Mouse (Mus musculus): ENCODE data around the gene Dcp1b. TPM values are rescaled to one million over a fixed set of nuclear protein-coding genes. Genes with fewer than 3 reads are reported as not detected.

Gene Dcp1b
- polyA plus RNA-seq, 1 experiment from 2014 or later: 11.5 TPM

DNA sequence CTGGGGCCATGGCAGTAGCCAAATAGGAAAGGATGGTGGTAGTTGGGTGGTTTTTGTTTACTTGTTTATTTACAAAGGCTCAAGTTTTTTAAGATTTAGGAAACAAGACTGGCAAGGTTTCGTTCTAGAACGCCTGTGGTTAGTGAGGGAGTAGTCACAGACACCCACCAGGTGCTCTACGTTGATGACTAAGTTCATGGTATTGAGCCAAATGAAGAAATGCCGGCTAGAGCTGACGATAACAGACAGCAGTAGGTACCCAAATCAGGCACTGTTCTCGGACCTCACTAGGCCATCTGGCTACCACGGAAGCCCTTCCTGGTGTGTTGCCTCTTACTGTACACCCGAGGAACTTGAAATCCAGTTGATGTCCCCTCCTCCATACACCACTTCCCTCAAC, 51.9 kb downstream of the Dcp1b start:
- Histone ChIP-seq H3K36me3 (ENCODE audit: control insufficient read depth, insufficient read depth, low read length) (no peaks in the 10 kb centered on the region), H3K4me3 (ENCODE audit: low read depth, low read length) (no peak overlapping the region), H3K27me3 (ENCODE audit: control insufficient read depth, insufficient read depth, low read length) (no peaks in the 10 kb centered on the region), H3K4me2 (replicated peaks; ENCODE audit: low read depth, low read length) (no peak overlapping the region), H3K4me1 (ENCODE audit: control insufficient read depth, insufficient read depth, low read length) (no peaks in the 10 kb centered on the region), H3K9me3 (ENCODE audit: control insufficient read depth, low read depth, low read length) (no peaks in the 10 kb centered on the region), H3K9ac (replicated peaks; ENCODE audit: low read depth, low read length) (no peak overlapping the region), H3K27ac (ENCODE audit: low read length) (no peak overlapping the region)
- ATAC-seq (ENCODE audit: insufficient number of reproducible peaks, insufficient read depth, low FRiP score, low read depth): no peak
- WGBS: 86% methylated on average over 8 of the region's 8 CpGs

DNA sequence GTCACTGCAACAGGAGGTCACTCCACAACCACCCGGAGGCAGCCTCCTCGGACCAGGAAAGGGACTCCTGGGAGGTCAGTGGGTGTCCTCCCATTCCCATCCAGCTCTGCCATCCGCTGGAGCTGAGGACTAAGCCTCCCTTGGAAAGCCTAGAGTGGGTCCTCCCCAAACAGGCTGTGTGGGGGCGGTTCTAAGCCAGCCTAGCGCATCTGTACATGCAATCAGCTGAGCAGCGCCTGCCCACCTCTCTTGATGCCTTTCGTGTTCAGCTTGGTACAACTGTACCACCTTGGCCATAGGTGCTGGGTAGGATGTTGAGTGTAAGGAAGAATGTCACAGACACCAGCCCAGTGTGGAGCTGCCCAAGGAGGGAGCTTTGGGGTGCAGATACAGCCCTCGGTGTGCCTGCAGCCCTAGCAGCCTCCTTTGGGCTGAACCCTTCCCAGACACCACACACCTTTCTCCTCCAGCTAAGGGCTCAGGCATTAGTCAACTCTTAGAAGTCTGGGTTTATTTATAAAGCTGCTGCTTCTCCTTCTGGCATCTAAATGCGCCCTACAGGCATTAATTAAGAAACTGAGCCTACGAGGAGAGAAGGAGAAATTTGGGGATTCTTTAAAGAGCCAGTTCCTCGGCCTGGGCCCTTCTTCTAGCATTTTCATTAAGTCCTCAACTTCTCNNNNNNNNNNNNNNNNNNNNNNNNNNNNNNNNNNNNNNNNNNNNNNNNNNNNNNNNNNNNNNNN, 54.0 kb downstream of the Dcp1b start:
- Histone ChIP-seq H3K9ac (replicated peaks; ENCODE audit: low read depth, low read length) (no peak overlapping the region), H3K9me3 (ENCODE audit: control insufficient read depth, low read depth, low read length) (no peaks in the 10 kb centered on the region), H3K27me3 (ENCODE audit: control insufficient read depth, insufficient read depth, low read length) (no peaks in the 10 kb centered on the region), H3K27ac (ENCODE audit: low read length) (no peak overlapping the region), H3K4me2 (replicated peaks; ENCODE audit: low read depth, low read length) (no peak overlapping the region), H3K4me3 (ENCODE audit: low read depth, low read length) (no peak overlapping the region), H3K4me1 (ENCODE audit: control insufficient read depth, insufficient read depth, low read length) (no peaks in the 10 kb centered on the region), H3K36me3 (ENCODE audit: control insufficient read depth, insufficient read depth, low read length) (no peaks in the 10 kb centered on the region)
- ATAC-seq (ENCODE audit: insufficient number of reproducible peaks, insufficient read depth, low FRiP score, low read depth): no peak
- 77% methylated on average over 11 of the region's 11 CpGs for whole genome bisulfite sequencing

DNA sequence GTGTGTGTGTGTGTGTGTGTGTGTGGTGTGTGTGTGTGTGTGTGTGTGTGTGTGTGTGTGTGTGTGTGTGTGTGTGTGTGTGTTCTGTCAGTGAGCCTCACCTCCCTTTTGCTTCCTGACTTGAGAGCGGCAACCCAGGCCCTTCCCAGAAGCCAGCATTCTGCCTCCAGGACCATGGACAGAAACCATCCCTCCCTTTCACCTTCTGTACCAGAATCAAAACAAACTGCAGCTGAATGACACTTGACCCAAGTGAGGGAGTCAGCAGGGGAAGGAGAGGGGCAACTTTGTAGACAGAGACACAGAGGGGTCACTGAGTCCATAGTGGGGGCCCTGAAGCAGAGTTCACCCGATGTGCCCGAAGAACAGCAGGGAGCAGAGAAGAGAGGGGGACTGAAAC, 58.0 kb downstream of the Dcp1b start:
- no peaks in the 10 kb centered on the region for H3K36me3 ChIP-seq (ENCODE audit: control insufficient read depth, insufficient read depth, low read length)
- H3K27ac ChIP-seq (ENCODE audit: low read length): no peak overlapping the region
- no peak overlapping the region for H3K4me2 ChIP-seq (replicated peaks; ENCODE audit: low read depth, low read length)
- H3K4me1 ChIP-seq (ENCODE audit: control insufficient read depth, insufficient read depth, low read length): no peaks in the 10 kb centered on the region
- WGBS: 27% methylated on average over 3 of the region's 3 CpGs
- H3K9ac ChIP-seq (replicated peaks; ENCODE audit: low read depth, low read length): no peak overlapping the region
- no peak for ATAC-seq (ENCODE audit: insufficient number of reproducible peaks, insufficient read depth, low FRiP score, low read depth)
- no peaks in the 10 kb centered on the region for H3K27me3 ChIP-seq (ENCODE audit: control insufficient read depth, insufficient read depth, low read length)
- H3K9me3 ChIP-seq (ENCODE audit: control insufficient read depth, low read depth, low read length): no peaks in the 10 kb centered on the region
- H3K4me3 ChIP-seq (ENCODE audit: low read depth, low read length): no peak overlapping the region

DNA sequence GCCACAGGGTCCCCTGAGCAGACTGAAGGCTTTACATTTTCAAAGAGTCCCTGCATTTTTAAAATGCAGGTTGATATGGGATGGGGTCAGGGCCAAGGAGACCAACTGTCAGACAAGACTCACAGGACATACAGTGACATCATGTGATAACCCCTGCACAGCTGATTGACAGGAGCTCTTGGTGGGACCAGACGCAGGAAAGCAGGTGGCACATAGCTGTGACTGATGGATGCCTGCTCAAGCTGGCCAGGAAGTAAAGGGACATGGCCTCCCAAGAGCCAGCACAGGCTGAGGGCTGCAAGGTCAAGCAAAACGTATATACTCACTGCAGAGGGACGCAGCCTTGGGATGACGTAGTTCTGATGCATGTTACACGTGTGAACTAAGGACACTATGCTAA, 60.4 kb downstream of the Dcp1b start:
- Histone ChIP-seq H3K9ac (replicated peaks; ENCODE audit: low read depth, low read length) (no peak overlapping the region), H3K36me3 (ENCODE audit: control insufficient read depth, insufficient read depth, low read length) (no peaks in the 10 kb centered on the region), H3K4me1 (ENCODE audit: control insufficient read depth, insufficient read depth, low read length) (no peaks in the 10 kb centered on the region), H3K9me3 (ENCODE audit: control insufficient read depth, low read depth, low read length) (no peaks in the 10 kb centered on the region), H3K27ac (ENCODE audit: low read length) (no peak overlapping the region), H3K27me3 (ENCODE audit: control insufficient read depth, insufficient read depth, low read length) (no peaks in the 10 kb centered on the region), H3K4me3 (ENCODE audit: low read depth, low read length) (no peak overlapping the region), H3K4me2 (replicated peaks; ENCODE audit: low read depth, low read length) (no peak overlapping the region)
- ATAC-seq (ENCODE audit: insufficient number of reproducible peaks, insufficient read depth, low FRiP score, low read depth): no peak
- 59% methylated on average over 5 of the region's 5 CpGs for WGBS

DNA sequence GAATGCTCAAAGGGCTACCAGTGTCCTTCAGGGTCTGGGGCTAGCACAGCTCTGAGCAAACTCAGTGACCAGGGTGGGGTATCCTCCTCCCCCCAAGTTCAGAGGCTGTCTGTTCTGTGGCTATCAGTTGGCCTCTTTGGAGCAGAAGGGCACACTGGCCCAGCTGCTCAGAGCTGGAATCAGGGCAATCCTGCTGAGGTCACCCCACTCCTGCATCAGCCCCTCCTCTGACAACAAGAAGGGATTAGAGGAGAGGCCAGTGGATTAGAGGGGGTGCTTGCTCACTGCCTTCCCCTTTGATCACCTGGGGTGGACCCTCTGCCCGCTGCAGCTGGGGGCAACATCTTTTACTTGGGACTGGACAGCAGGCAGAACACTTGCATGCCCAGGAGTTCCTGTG, 61.2 kb downstream of the Dcp1b start, which contains the start of gene Cacna2d4:
Gene Cacna2d4 (plus strand): TSS at position 286 of the 400 bp plus-strand sequence.
- whole genome bisulfite sequencing: 13% methylated on average over 1 of the region's 1 CpGs
- Histone ChIP-seq H3K4me2 (replicated peaks; ENCODE audit: low read depth, low read length) (no peak within 1 kb of the TSS), H3K27me3 (ENCODE audit: control insufficient read depth, insufficient read depth, low read length) (no peaks in the 10 kb centered on the region), H3K4me3 (ENCODE audit: low read depth, low read length) (no peak within 1 kb of the TSS), H3K4me1 (ENCODE audit: control insufficient read depth, insufficient read depth, low read length) (no peaks in the 10 kb centered on the region), H3K9ac (replicated peaks; ENCODE audit: low read depth, low read length) (no peak within 1 kb of the TSS), H3K36me3 (ENCODE audit: control insufficient read depth, insufficient read depth, low read length) (no peaks in the 10 kb centered on the region), H3K27ac (ENCODE audit: low read length) (no peak within 1 kb of the TSS), H3K9me3 (ENCODE audit: control insufficient read depth, low read depth, low read length) (no peaks in the 10 kb centered on the region)
- ATAC-seq (ENCODE audit: insufficient number of reproducible peaks, insufficient read depth, low FRiP score, low read depth): no peak

DNA sequence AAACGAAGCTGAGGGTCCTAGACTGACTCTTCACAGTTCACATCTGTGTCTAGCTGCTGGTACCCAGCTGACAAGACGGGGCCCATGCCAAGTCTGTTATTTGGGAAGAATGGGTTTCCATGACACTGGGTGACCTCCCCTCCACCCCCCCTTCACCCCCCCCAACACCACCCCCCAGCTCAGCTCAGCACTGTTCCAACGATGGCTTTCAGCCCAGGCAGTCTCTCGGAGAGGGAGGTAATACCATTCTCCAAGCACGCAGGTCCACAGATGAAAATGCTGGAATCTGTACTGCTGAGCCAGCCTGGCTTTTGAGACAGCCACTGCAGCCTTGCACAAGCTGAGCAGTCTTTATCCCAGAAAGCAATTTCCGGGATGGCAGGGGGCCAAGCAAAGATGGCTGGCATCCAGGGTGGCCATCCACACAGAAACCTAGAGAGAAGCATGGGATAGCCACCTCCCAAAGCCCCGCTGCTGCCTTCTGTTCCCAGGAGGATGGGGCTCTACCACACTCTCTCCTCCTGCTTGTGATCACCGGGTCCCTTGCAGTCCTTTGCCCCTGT, 62.5 kb downstream of the Dcp1b start:
- WGBS: 55% methylated on average over 8 of the region's 8 CpGs
- H3K27ac ChIP-seq (ENCODE audit: low read length): no peak overlapping the region
- H3K9ac ChIP-seq (replicated peaks; ENCODE audit: low read depth, low read length): no peak overlapping the region
- no peak for ATAC-seq (ENCODE audit: insufficient number of reproducible peaks, insufficient read depth, low FRiP score, low read depth)
- no peak overlapping the region for H3K4me2 ChIP-seq (replicated peaks; ENCODE audit: low read depth, low read length)
- no peaks in the 10 kb centered on the region for H3K36me3 ChIP-seq (ENCODE audit: control insufficient read depth, insufficient read depth, low read length)
- no peaks in the 10 kb centered on the region for H3K27me3 ChIP-seq (ENCODE audit: control insufficient read depth, insufficient read depth, low read length)
- no peaks in the 10 kb centered on the region for H3K9me3 ChIP-seq (ENCODE audit: control insufficient read depth, low read depth, low read length)
- H3K4me3 ChIP-seq (ENCODE audit: low read depth, low read length): no peak overlapping the region
- H3K4me1 ChIP-seq (ENCODE audit: control insufficient read depth, insufficient read depth, low read length): no peaks in the 10 kb centered on the region

DNA sequence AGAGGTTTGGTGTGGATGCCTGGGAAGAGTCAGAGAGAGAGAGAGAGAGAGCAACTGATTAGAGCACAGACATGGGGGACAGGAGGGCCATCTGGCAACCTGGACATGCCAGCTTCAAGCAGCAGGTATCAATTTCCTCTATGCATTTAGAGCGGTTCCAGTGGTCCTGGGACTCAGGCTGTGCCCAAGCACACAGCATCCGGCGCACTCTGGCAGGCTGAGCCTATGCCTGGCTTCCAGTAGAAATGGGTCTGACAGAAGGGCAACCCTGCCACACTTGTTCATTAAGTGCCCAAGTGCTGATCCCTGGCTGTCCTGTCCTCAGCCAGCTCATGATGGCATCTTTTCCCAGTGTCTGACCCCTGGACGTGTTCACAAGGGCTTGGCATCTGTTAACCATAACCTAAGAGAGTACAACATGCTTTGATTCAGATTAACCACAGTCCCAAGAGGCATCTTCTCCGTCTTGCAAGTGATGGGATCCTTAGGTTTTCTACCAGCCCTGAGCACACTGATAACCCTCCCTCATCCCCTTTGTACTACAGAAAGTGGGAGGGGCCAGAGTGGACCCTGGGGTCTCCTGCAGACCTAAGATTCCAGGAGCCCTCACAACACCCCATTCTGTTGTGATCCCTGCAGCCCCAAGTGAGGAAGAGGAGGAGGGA, 64.4 kb downstream of the Dcp1b start:
- Histone ChIP-seq H3K4me1 (ENCODE audit: control insufficient read depth, insufficient read depth, low read length) (no peaks in the 10 kb centered on the region), H3K9ac (replicated peaks; ENCODE audit: low read depth, low read length) (no peak overlapping the region), H3K4me2 (replicated peaks; ENCODE audit: low read depth, low read length) (no peak overlapping the region), H3K36me3 (ENCODE audit: control insufficient read depth, insufficient read depth, low read length) (no peaks in the 10 kb centered on the region), H3K4me3 (ENCODE audit: low read depth, low read length) (no peak overlapping the region), H3K27me3 (ENCODE audit: control insufficient read depth, insufficient read depth, low read length) (no peaks in the 10 kb centered on the region), H3K9me3 (ENCODE audit: control insufficient read depth, low read depth, low read length) (no peaks in the 10 kb centered on the region), H3K27ac (ENCODE audit: low read length) (no peak overlapping the region)
- WGBS: 80% methylated on average over 5 of the region's 5 CpGs
- no peak for ATAC-seq (ENCODE audit: insufficient number of reproducible peaks, insufficient read depth, low FRiP score, low read depth)

DNA sequence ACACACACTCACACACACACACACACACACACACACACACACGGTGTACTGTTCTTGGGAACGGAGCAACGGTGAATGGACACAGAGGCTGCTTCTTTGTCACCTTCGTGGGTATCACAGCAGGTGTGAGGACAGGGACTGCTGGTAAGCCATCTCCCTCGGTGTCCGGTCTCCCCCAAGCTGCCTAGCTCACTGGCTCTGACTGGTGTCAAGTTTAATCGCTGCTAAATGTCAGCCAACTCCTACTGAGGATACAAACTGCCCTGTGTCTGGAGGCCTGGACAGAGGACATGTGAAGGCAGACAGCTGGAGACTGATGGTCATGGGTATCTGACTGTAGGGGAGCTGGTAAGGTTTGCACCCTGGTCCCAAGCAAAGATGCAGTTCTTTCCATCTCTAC, 65.2 kb downstream of the Dcp1b start:
- WGBS: 74% methylated on average over 7 of the region's 7 CpGs
- no peak for ATAC-seq (ENCODE audit: insufficient number of reproducible peaks, insufficient read depth, low FRiP score, low read depth)
- no peak overlapping the region for H3K4me3 ChIP-seq (ENCODE audit: low read depth, low read length)

More for the DNA sequence above, 65.2 kb downstream of the Dcp1b start:
- Histone ChIP-seq H3K27me3 (ENCODE audit: control insufficient read depth, insufficient read depth, low read length) (no peaks in the 10 kb centered on the region), H3K9me3 (ENCODE audit: control insufficient read depth, low read depth, low read length) (no peaks in the 10 kb centered on the region), H3K4me2 (replicated peaks; ENCODE audit: low read depth, low read length) (no peak overlapping the region), H3K27ac (ENCODE audit: low read length) (no peak overlapping the region), H3K4me1 (ENCODE audit: control insufficient read depth, insufficient read depth, low read length) (no peaks in the 10 kb centered on the region), H3K36me3 (ENCODE audit: control insufficient read depth, insufficient read depth, low read length) (no peaks in the 10 kb centered on the region), H3K9ac (replicated peaks; ENCODE audit: low read depth, low read length) (no peak overlapping the region)
